Mouse (Mus musculus): ENCODE data around the gene Lrrfip1.

Gene Lrrfip1

DNA sequence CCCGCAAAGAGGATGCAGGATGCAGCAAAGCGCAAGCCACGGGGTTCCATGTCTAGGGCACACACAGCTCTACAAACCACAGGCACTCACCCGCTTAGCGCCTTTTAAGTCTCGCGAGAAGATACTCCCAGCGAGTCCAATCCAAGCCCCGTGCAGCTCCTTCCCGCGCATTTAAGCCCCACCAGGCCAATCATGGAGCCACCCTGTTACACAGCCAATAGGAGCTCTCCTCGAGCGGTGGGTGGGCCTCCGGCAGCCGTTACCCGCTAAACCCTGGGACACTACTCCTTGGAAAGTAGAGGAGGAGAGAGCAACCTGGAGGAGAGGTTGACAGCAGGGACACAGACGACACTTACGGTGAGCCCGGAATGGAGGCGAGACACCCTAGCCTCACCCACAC is 146.3 kb downstream of the Lrrfip1 start, which contains the start of gene Rbm44:
Rbm44 (plus strand) TSS at position 277 of the 400 bp plus-strand sequence.
- DNase-seq (ENCODE audit: low read depth), result no peak

DNA sequence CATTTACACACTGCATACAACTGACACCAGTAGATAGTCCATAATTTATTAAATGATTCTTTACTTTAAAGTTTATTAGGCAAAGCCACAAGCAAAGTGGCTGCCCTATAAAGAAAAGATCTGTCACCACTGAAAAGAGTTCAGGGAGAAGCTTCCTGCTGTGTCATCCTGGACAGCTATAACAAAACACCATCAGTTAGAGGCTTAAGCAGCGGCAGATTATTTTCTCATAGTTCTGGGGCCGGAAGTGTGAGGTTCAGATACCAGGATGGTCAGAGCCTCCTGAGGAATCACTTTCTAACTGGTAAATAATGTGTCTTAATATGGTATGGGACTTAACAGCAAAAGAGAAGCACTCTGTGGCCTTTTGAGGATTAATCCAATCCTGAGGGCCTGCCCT is 153.0 kb downstream of the Lrrfip1 start:
- DNase-seq (ENCODE audit: low read depth), result no peak

DNA sequence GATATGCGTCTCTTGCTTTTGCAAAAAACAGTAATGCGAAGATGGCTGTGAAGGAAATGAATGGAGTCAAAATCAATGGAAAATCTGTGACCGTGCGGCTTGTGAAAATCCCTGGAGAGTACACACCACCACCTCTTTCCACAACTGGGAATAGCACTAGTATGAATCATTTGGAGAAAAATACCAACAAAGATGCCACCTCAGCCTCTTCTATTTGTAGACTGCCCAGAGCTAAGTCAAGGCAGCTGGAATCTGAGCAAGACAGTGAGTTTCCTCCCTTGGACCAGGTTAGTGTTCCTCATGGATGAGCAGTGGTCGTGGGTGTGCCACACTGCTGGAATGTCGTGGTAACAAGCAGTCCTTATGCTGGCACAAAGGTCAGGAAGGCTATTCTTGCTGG is 168.3 kb downstream of the Lrrfip1 start:
- no peak for DNase-seq (ENCODE audit: low read depth)

DNA sequence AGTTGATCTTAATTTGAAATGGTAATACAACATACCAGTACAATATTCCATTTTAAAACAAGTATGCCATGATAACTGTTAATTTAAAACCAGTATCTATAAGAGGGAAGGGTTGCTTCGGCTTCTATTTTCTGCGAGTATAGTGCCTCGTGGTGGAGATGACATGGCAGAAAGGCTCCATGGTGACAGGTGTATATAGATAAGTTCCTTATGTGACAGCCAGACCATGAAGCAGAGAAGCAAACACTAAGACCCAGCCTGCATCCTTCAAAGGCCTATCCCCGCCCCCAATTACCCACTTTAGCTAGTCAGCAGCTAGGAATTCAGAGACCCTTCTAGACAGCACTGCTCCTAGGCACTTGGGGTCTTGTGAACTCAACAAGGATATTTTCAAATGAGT is 170.6 kb downstream of the Lrrfip1 start:
- DNase-seq (ENCODE audit: low read depth), result no peak

DNA sequence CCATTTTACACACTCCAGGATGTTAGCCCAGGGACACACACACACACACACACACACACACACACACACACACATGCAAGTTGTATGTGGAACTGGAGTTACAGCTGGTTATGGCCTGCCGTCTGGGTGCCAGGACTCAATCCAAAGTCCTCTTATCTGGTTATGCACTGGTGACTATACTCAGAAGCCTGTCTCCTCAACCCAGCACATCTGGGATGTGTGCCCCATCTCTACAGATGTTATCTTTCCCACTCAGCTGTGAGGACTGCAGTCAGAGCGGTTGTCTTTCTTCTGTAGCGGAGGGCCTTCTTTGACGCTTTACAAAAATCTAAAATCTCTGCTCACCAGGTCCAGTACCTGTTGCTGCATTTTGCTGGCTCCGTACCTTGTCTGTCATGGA is 176.3 kb downstream of the Lrrfip1 start:
- no peak for DNase-seq (ENCODE audit: low read depth)

DNA sequence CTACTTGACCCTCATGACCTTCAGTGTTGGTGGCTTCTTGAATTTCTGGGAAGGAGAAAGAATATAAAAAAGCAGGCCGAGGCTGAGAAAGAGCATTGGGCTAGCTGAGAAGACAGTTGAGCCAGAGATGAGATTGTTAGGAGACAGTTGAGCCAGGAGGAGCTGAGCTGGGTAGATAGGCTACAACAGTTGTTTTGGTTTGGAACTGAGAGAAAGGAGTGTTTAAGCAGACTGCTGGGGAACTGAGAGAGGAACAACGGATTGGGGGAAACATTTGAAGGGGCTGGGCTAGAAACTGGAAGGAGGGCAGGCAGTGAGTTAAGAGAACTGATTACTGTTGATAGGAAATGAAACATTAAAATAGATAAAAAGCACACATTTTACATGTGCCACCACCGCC is 177.5 kb downstream of the Lrrfip1 start:
- no peak for DNase-seq (ENCODE audit: low read depth)

DNA sequence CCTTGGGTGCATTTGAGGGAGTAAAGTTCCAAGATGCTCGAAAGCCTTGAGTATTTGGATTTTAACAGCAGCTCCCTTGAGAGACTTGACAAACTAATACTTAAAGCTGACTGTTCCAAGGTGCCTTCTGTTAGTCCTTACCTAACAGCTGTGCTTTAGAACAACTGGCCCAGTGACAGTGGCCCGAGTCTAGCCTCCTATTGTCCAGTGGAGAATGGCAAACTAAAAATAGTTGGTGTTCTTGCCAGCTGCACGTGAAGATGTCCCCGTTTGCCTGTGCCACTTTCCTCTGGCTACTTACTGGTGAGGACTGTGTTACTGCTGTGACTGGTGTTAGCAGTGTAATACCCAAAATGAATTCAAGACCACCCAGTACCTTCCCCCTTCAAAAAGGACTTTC is 178.3 kb downstream of the Lrrfip1 start:
- no peak for DNase-seq (ENCODE audit: low read depth)

All from c-Kit-positive CD71-negative TER-119-negative erythroid progenitor cells, embryonic 14.5 days (primary cell).